Mouse (Mus musculus): ENCODE measurements around the gene Plcxd2. TPM values are rescaled to one million over a fixed set of nuclear protein-coding genes. Genes with fewer than 3 reads are reported as not detected.

The Plcxd2 gene
- 10 to 100 TPM; 16.4 to 18.4 TPM for total RNA-seq (2021)

DNA sequence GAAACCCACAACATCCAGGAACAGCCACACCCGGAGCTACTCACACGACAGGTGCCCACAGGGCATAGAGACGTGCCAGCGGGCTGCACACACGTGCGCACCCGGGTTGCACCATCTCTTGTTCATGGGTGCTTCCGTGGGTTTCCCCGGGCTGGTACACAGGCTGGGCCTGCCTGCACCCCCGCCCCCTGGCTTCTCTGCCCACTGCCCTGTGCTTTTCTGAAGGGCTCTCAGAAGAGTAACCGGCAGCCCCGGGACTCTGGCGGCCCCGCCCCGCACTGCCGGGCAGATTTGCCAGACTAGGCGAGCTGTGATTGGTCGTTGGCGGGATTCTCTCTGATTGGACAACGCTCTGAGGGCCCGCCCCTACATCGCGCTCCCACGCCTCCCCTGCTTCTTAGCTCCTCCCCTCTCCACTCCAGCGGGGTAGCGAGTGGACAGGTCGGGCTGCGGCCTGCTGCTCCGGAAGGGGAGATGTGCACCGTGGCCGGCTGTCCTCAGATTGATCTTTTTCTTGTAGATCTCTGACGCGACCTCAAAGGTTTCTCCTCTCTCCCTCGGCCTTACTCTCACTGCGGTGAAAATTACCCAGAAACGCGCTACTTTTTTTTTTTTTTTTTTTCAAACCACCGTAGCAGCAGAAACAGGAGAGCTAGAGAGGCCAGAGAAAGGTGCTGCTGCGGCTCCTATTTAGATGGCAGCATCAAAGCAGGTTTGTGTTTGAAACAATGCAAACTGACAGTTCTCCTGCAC lies at the start of gene Plcxd2:
Gene Plcxd2 (minus strand): TSS at position 66 of the 753 bp plus-strand sequence.
- DNase-seq: peak; percentile 91

DNA sequence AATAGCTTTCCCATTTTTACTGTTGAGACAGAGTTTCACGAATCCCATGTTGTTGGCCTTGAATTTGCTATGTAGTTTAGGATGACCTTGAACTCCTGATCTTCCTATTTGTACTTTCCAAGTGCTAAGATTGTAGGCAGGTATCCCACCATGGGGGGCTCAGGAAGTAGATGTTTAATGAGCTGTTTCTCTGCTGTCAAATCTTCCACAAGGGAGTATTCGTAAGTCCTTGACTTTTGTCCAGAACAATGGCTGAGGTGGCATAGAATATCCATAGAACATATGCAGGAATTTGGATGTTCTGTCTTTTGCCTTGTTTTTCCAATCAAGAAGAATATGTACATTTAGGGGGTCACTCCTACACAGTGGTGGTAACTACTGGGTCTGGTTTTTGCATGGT lies 36.9 kb upstream of the Plcxd2 start:
- DNase-seq: no peak

DNA sequence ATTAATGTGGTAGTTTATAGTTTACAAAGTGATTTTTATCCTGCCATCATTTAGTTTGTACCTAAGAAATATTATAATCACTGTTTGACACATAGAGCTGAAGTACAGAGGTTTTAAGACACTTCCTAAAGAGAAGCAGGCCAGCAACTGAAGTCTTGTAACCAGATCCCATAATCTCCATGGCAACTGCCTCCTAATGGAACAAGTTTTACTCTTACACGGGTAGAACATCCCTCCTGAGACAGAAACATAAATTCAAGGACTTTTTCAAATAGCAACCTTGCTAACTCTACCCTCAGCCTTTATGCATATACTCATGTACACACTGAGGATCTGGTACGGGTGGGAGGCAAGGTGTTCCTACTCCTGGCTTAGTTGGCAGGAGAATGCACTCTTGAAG lies 26.2 kb upstream of the Plcxd2 start:
- DNase-seq: no peak

DNA sequence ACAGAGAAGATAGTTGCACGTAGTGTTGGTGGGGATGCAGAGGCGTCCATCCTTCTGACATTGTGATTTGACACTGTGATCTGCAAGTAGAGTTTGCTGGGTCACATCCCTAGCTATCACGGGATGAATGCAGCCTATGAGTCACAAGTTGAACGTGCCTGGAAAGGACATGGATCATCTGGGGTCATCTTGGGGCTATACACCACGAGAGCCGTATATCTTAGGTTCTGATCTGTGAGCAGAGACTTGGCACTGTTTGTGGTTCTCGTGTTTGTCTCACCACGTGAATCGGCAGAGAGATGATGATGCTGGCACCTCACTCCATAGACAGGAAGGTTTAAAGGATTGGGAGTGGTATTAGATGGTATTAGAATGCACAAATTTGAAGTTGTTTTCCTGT lies 23.9 kb upstream of the Plcxd2 start:
- no peak for DNase-seq

DNA sequence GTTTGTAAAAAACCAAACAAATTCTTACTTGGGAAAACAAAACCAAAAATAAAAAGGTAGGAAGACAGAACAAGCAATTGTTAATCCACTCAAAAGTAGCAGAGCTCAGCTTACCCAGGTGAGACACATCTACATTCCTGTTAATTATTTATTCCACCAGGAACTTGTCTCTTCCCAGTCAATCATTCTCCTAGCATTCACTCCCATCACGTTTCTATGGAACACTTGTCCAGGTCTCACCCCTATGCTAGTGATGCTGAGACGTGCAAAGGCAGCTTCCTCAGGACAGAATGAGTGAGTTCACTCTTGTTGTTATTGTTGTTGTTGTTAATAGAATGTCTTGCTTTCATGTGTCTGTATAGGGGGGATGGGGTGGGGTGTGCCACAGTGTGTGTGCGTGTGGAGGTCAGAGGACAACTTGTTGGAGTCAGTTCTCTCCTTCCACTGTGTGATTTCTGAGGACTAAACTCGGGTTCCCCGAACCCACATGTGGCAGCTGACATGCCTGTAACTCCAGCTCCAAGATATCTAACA lies 13.0 kb upstream of the Plcxd2 start:
- DNase-seq: no peak

DNA sequence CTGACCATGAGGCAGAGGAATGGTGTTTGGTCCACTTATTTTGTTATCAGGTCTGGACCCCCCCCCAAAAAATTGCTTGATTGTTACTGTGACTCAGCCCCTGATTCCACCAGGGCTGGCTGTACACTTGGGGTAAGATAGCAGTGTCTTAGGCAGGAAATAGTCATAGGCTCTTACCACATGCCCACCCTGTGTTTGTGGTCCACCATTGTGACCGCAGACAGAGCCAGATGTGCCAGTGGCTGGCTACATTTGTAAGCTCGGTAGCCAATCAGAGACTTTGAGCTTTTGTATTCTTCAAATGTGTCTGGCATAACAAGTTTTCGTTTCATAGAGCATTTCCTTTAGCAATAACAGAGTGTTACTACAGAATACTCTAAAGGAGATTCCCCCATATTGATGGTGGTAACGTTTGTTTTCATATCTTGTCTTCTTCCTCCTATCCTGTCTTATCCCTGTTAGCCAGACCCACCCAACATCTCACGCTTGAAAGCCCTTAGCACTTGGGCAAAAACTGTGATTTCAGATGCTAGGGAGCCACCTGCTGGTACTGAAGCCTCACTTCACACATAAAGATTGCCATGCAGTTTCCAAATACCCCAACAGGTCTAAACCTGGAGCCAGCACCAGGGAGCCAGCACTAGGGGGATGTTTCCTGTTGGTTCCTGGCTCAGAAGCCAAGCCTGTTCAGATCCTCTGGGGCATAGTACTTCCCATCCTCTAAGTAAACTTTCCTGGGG lies 12.3 kb upstream of the Plcxd2 start:
- DNase-seq: peak; percentile 31 to 48

DNA sequence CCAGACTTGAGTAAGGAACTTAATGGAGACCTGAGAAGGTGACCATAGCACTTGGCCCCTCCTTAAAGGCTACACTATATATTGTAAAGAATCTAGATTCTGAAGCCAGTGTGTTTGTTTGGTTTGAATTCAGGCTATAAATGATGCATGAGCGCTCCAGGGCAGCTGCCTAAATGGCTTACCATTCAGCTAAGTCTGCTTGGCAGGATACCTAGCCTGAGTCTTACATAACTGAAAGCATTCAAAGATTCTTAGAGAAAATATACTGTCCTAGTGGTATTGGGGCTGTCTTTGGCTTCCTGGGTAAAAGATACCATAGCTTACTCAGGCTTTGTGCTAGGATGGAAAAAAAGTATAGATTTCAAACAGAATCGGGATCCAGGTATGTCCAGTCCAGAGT lies 11.3 kb upstream of the Plcxd2 start:
- DNase-seq: no peak

DNA sequence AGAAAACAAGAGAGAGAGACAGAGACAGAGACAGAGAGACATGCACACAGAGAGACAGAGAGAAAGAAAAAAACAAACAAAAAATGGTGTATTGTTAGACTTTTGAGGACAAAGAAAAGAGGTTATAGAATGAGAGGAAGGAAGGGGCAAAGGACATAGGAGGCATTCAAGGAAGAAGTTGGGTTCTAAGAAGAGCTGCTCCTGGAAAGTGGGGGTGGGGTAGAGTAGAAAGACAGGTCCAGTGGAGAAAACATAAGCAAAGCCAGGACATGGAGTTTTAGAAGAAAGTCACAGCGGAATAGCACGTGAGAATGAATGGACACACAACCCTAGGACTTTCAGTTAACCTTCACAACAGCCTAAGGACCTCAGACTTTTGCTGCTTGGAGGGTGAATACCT lies 10.4 kb upstream of the Plcxd2 start:
- DNase-seq: no peak

DNA sequence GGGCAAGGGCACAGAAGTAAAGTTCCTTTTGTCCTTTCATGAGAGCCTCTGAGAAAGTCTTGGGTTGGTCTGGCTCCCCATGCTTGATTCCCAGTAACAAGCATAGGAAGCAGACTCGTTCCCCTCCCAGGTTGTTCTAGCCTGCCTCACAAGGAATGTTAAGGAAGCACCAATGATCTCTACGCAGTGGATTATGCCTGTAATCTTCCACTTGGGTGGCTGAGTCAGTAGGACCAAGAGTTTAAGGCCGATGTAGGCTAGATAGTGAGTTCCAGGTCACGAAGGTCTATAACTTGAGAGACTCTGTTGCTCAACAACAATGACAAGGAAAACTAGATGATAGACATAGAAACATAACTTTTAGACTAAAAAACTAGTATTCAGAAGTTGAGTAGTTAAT lies 9.8 kb upstream of the Plcxd2 start:
- DNase-seq: no peak

DNA sequence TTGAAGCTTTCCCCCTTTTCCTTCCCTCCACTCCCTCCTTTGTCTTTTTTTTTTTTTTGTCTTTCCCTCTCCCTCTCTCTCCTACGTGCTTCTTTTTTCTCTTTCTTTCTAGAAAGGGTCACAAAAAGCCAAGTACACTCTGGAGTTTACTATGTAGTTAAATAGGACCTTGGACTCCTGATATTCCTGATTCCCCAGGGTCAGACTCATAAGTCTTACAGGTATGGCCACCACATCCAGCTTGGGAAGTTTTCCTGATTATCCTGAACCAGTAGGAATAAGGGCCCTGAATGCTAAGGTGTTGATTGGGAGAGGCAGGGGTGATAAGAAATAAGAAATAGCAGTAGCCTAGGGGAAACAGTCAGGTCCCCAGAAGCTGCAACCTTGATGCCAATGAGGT lies 9.3 kb upstream of the Plcxd2 start:
- DNase-seq: no peak

DNA sequence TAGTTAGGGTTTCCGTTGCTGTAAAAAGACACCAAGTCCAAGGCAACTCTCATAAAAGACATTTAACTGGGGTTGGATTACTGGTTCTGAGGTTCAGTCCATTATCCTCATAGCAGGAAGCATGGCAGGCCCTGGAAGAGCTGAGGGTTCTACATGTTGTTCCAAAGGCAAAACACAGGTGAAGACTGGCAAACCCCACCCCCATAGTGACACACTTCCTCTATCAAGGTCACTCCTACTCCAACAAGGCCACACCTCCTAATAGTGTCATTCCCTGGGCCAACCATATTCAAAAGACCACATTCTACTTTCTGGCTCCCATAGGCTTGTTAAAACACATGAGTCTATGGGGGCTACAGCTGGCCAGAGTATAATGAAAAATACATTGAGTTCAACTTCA lies 1.7 kb upstream of the Plcxd2 start:
- DNase-seq: no peak

DNA sequence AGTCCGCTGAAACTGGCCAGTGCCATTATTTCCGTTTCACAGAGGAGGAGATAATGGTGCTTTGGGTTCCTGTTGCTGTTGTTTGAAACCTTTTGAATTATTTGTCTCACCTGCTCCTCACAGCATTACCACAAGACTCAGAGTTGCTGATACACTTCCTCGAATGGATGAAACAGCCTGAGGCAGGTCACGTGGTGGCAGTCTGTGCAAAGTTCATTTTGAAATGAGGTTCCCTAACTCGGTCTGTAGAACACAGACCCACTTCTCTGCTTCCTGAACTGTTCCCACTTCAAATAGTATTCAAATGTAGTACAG lies 845 bp upstream of the Plcxd2 start:
- no peak for DNase-seq

DNA sequence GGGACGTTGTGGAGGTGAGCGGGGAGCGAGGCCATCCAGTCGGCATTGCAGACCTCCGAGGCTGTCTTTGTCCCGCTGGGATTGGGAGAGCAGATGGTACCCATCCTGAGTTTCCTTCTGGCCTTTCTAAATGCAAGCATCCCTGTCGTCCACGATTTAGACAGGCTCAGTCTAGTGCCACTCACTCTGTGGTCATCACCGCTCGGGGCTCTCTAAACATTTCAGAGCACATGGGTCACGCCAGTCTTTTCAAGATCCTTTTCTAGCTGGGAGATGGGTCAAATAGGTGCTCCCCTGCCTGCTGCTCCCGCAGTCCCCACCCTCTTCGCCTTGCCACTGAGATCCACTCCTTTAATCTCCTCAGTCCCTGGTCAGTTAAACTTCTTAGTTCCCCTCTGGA lies 301 bp downstream of the Plcxd2 start:
- DNase-seq: peak in 1 of 2 experiments; percentile 9

DNA sequence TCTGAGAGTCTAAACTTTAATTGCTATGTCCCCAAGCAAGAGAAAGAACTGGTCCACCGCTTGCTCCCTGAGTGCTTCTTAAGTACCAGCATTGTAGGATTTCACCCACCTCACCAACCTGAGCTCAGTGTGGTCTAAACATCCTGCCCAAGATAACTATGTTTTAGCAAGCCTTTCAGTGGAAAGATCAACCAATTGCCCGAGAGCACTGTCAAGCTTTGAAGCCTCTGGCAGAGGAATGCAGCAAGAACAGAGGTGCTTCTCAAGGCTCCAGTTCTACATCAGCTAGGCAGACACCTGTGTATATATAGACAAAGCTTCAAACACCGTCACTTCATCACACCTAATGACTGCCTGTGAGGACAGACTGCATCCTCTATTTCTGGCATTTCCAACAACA lies 1.3 kb downstream of the Plcxd2 start:
- DNase-seq: no peak

DNA sequence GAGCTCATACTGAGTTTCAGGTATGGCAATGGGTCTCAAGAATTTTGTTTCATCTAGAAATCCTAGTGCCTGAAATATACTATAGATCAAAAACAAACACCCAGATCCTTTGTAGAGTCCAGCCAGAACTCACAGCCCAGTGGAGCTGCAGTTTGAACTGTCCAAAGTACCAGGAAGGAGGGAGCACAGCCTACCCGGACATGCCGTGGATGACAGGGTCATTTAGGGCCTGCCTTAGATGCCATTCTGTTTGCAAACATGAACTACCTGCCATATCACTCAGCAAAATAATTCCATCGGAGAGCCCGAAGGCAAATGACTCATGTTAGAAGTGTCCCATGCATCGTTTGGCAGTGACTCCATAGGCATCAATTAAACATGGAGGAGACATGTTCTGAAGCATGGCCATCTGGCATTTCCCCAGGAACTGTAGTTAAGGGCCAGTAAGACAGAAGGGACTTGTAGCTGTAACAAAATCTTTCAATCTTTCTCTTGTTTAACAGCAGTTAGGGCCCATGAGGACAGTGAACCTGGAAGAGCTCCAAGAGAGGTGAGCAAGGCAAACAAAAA lies 1.9 kb downstream of the Plcxd2 start:
- DNase-seq: no peak

DNA sequence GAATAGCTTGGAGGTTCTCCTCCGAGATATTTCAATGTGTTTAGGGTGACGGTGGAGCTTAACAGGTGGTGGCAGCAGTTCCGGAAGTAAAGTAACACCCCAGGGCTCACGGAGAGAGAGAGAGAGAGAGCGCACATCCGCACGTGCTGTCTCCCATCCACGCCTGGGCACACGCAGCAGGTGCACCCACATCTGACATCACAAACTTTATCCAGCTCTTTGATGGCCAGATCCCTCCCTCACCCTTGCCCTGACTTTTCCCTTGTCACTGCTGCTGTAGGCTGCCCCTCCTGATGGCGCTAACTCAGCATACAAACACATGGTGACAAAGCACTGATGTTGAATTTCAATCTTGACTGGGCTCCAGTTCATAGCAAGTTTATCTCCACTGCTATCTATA lies 3.8 kb downstream of the Plcxd2 start:
- DNase-seq: no peak

DNA sequence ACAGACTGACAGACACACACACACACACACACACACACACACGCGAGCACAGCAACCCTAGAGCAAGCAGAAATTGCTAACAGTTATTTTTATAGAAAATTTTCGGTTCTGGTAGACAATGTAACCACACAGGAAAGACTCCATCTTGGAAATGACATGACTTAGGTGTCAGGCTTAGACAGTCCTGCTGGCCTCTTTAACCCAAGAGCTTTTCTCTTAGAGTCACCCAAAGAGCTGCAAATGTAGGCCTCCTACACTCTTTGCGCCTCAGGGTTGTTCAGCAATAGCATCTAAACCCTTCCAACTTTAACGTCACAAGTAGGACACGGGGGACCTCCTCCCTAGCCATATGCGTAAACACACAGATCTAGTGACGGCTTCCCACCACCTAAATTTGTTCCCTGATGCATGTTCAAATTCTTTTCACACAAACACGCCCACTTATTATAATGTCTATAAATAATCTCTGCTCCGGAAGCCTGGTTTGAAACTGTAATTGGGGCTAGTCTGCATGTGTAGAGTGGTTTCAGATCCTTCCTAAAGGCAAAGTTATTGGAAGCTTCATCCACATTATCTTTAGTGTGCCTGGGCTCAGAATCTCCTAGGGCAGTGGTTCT lies 8.4 kb downstream of the Plcxd2 start:
- no peak for DNase-seq

DNA sequence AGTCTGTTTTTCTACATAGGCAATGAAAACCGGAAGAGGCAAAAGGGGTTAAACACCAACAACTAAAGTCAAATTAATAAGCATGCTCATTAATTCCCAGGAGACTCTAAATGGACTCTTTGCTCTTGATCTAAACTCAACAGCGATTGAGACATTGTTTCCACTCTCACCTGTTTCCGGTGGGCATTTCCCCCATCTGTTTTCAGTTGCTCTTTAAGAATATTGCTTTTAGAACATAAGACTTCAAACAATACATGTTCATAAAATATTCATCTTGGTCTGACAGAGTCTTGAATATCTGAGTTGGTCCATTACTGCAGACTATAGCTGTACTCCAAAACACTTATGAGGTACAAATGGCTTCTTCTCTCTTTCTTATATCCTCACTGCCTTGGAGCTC lies 9.0 kb downstream of the Plcxd2 start:
- DNase-seq: no peak

DNA sequence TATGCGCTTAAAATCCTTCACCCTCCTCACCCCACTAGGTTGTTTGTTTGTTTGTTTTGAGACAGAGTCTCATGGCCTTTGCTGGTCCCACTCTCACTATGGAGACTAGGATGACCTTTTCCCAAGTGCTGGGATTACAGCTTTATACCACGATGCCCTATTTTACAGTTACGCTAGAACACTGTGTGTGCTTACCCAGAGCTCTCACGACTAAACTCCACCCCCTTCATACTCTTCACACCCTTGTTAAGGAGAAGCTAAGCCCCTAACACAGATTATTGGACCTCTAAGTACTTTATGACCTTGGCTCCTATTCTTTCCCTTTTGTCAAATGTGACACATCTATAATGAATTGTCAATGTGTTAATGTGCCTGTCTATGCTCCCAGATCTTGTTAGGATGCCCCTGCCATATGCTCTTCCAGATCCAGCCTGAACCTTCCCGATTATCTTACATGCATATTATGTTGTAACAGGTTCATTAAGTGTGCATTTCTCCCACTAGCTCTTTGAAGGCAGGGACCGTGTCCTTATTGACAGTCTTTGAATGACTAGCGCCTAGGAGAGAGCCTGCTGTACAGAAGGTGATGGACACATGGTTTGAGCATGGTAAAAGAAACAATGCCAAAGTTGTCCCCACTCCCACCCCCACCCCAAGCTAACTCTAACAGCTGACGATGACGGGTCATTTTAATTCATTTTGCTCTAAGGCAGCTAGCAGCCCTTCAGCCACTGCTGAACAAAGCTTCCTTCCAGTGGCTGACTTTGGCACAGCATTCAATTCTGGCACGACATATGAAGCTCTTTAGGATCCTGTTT lies 10.4 kb downstream of the Plcxd2 start:
- DNase-seq: no peak

DNA sequence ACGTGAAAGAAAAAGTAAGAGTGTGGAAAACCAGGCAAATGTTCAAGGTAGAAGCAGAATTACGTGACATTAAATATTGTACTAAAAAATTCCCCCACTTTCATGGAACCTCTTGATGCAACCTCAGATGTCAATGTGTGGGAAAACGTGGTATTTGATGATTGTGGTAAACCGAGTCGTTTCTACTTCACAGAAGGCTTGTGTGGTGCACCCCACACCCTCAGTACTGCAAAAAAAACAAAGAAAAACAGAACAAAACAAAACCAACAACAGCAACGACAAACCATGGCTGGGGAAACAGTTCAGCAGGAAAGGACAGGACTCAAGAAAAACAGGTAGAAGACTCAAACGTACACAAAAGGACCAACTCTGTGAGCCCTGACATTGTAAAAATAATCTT lies 11.8 kb downstream of the Plcxd2 start:
- no peak for DNase-seq

DNA sequence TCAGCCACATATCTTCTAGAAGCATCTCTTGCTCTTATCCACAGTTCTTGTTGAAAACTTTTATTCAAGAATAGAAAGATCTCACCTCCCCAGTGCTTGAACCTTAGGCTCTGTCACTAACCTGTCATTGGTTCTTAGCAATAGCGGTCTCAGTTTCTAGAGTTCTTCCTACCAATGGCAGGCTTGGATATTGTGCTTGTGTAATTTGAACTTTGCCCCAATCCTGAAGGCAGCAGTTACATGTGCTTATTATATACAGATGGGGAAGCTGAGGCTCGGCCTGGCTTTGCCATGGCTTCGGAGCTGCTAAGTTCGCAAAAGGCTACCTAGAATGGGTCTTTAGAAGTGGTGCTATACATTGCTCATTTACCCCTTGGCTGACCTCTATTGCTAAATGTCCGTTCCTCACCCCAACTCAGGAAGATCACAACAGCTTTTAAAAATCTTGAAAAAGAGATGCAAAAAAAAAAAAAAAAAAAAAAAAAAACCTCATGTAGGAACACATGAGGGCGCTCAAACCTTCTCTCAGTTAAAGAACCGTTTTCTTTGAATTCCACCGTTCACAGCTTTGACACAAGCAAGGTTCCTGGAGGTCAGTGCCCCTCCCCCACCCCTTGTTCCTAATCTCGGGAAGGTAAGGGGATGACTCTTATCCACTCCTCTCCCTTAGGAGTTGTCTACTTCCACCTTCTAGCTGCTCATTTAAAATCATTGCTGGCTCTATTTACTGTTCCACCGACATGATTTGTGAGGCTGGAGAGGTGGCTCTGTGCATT lies 18.9 kb downstream of the Plcxd2 start:
- no peak for DNase-seq

DNA sequence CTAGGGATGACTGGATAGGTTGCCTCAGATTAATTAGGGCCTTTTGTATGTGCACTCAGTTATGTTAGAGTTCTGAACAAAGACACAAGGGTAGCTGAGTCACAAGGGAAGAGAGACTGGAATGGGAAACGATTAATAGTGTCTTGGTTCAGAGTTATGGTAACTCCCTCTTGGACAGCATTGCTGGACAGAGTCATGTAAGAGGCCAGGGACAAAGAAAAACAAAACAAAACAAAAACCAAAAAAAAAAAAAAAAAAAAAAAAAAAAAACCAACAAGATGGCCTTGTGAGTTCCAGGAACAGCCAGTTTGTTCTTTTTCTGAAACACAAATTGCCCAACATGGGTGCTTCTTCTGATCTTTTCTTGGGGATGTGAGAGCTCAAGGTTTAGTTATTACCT lies 23.8 kb downstream of the Plcxd2 start:
- no peak for DNase-seq
